Mouse (Mus musculus) G1E (cell line): ENCODE results near the gene Xk.
"Not testable (repeated sequence)": the region's sequence is repeated elsewhere in the genome, so short reads cannot be mapped to it uniquely, and the experiment has no call there.

ENCODE experiments used
- CTCF ChIP-seq: IDR thresholded peaks from 2 replicates; pipeline ENCODE4 v1.5.1; 2012; ENCODE audit warnings: low read depth, low read length, inconsistent platforms, mixed read lengths
- GATA1 ChIP-seq: IDR thresholded peaks from 2 replicates; pipeline ENCODE4 v1.6.1; 2012; ENCODE audit warnings: borderline replicate concordance, low read length, inconsistent platforms, mixed read lengths
- GATA2 ChIP-seq: IDR thresholded peaks from 2 replicates; pipeline ENCODE4 v1.6.1; 2012; ENCODE audit warnings: low read depth, low read length, inconsistent platforms, borderline replicate concordance
- POLR2AphosphoS5 ChIP-seq: IDR thresholded peaks from 2 replicates; pipeline ENCODE4 v1.6.1; 2012; ENCODE audit warnings: low read depth, low read length, inconsistent platforms; ENCODE audit not compliant: insufficient replicate concordance
- TAL1 ChIP-seq: conservative IDR thresholded peaks from 2 replicates; pipeline ENCODE4 v1.6.1; 2012; ENCODE audit warnings: low read depth, low read length, inconsistent platforms, mixed read lengths

- not testable (repeated sequence) for TF ChIP-seq CTCF, POLR2AphosphoS5, GATA1, GATA2, TAL1
Measured at GRCm38 (mm10) chrX:9333035-9333434, 60.5 kb downstream of the Xk start.
